Mouse (Mus musculus): ENCODE data around the gene Ndnf. TPM values are rescaled to one million over a fixed set of nuclear protein-coding genes. Genes with fewer than 3 reads are reported as not detected.

The Ndnf gene
- polyA plus RNA-seq, 1 experiment from 2014 or later = 3.9 TPM

Other genes with a start within 250 kb of the Ndnf start
- gene Tnip3, start 146.3 kb upstream of the Ndnf start, polyA plus RNA-seq (2015; fragmentation: Nextera tagmentation; extraction: Ambion mirVana) = not detected in 2 replicates
- gene Prdm5, start 107.4 kb downstream of the Ndnf start, polyA plus RNA-seq (2015; fragmentation: Nextera tagmentation; extraction: Ambion mirVana) = 5.5 and 6.1 TPM in 2 replicates

All from forebrain, embryonic 16.5 days (tissue).